Mouse (Mus musculus): ENCODE results near the gene Fam53b.

- TF ChIP-seq CTCF (IDR thresholded peaks at IDR 0.05; ENCODE audit: low read depth) (no peak), EP300 (IDR thresholded peaks at IDR 0.05; ENCODE audit: low read depth) (peak; percentile 92)
Measured at GRCm38 (mm10) chr7:132772440-132772839, 41.2 kb downstream of the Fam53b start.

All from liver, embryonic 14.5 days (tissue).